Mouse (Mus musculus) midbrain, embryonic 15.5 days (tissue): ENCODE results near the gene Ccdc136. TPM values are rescaled to one million over a fixed set of nuclear protein-coding genes. Genes with fewer than 3 reads are reported as not detected.
"Not testable (repeated sequence)": the region's sequence is repeated elsewhere in the genome, so short reads cannot be mapped to it uniquely, and the experiment has no call there.

Experiments used
- ATAC-seq: fragments of 200-750 bp; cut with Nextera tagmentation; replicated peaks from 2 replicates; pipeline ENCODE4 v1.8.0; 2017; ENCODE audit warnings: moderate TSS enrichment
- H3K27ac ChIP-seq: fragments of 300-500 bp; sonication (generic); 2 replicates; pipeline ENCODE4 v1.5.1; 2015; ENCODE audit warnings: mild to moderate bottlenecking, inconsistent platforms
- H3K27me3 ChIP-seq: fragments of 300-500 bp; sonication (generic); replicated peaks from 2 replicates; pipeline ENCODE4 v1.6.1; 2015; ENCODE audit warnings: inconsistent platforms
- H3K36me3 ChIP-seq: fragments of 300-500 bp; sonication (generic); replicated peaks from 2 replicates; pipeline ENCODE4 v1.6.1; 2015; ENCODE audit warnings: inconsistent platforms
- H3K4me1 ChIP-seq: fragments of 300-500 bp; sonication (generic); 2 replicates; pipeline ENCODE4 v1.6.1; 2015; ENCODE audit warnings: inconsistent platforms
- H3K4me2 ChIP-seq: fragments of 300-500 bp; sonication (generic); 2 replicates; pipeline ENCODE4 v1.6.1; 2015; ENCODE audit warnings: inconsistent platforms, mild to moderate bottlenecking, moderate library complexity
- H3K4me3 ChIP-seq: fragments of 300-500 bp; sonication (generic); 2 replicates; pipeline ENCODE4 v1.5.1; 2015; ENCODE audit warnings: mild to moderate bottlenecking, inconsistent platforms
- H3K9ac ChIP-seq: fragments of 300-500 bp; sonication (generic); 2 replicates; pipeline ENCODE4 v1.6.1; 2015; ENCODE audit warnings: mild to moderate bottlenecking, inconsistent platforms
- H3K9me3 ChIP-seq: fragments of 300-500 bp; sonication (generic); 2 replicates; pipeline ENCODE4 v1.6.1; 2016; ENCODE audit warnings: inconsistent platforms
- WGBS: fragments of 180-500 bp; shearing (Covaris S2); methylation state at CpG from one replicate; pipeline ENCODE4 v1.1.7; 2015; ENCODE audit warnings: mixed read lengths; 5-methylcytosine and 5-hydroxymethylcytosine counted together
- polyA plus RNA-seq: library from polyadenylated mRNA; unstranded; fragments of >200 nt; fragmentation: Nextera tagmentation; extraction: Ambion mirVana; gene quantifications from 2 replicates; pipeline ENCODE4 v1.2.1, GENCODE M21; 2015

Ccdc136 gene
- polyA plus RNA-seq: 36.9 and 40.5 TPM in 2 replicates

- Histone ChIP-seq H3K27me3 (peaks cover 11% of the 10 kb centered on the region; the same call in 1 of the 2 replicates), H3K4me3 (peak within 1 kb of the TSS; percentile 80), H3K4me1 (peaks cover 17% of the 10 kb centered on the region), H3K9me3 (no peaks in the 10 kb centered on the region), H3K36me3 (no peaks in the 10 kb centered on the region), H3K4me2 (peak within 1 kb of the TSS; percentile 89), H3K27ac (peak within 1 kb of the TSS; percentile 73), H3K9ac (peak within 1 kb of the TSS; percentile 77)
- under 1% methylated on average over 35 of the region's 49 CpGs for WGBS
- ATAC-seq: peak; percentile 96
These were observed at the start of gene Ccdc136 for GRCm38 (mm10) chr6:29395910-29396713. Gene Ccdc136, plus strand, starts transcription at chr6:29396309.

DNA sequence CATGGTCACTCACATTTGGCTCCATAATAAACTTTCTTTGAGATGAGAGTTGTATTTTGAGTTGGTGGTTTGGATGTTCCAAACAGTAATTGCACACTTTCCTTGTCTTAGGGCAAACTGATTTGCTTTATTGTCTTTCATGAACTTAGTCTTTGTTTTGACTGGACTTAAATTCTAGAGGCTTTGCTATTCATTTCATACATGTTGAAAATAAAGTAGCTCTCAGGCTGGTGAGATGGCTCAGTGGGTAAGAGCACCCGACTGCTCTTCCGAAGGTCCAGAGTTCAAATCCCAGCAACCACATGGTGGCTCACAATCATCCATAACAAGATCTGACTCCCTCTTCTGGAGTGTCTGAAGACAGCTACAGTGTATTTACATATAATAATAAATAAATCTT lies 49.6 kb upstream of the Ccdc136 start:
- not testable (repeated sequence) for H3K27me3 ChIP-seq, H3K27ac ChIP-seq, ATAC-seq, H3K4me2 ChIP-seq, H3K9ac ChIP-seq, H3K9me3 ChIP-seq, H3K4me3 ChIP-seq, H3K36me3 ChIP-seq
- 93% methylated on average over 2 of the region's 2 CpGs for WGBS
- H3K4me1 ChIP-seq: peaks cover 15% of the 10 kb centered on the region

GRCm38 (mm10) chr6:29347189-29347588 lies 48.9 kb upstream of the Ccdc136 start:
- Histone ChIP-seq H3K27ac (peak overlapping the region; percentile 83), H3K36me3 (no peaks in the 10 kb centered on the region), H3K9me3 (no peaks in the 10 kb centered on the region), H3K9ac (peak overlapping the region; percentile 58), H3K4me1 (peaks cover 15% of the 10 kb centered on the region), H3K4me3 (peak overlapping the region; percentile 84), H3K4me2 (peak overlapping the region; percentile 81), H3K27me3 (no peaks in the 10 kb centered on the region)
- ATAC-seq: no peak
- 36% methylated on average over 7 of the region's 7 CpGs for WGBS

DNA sequence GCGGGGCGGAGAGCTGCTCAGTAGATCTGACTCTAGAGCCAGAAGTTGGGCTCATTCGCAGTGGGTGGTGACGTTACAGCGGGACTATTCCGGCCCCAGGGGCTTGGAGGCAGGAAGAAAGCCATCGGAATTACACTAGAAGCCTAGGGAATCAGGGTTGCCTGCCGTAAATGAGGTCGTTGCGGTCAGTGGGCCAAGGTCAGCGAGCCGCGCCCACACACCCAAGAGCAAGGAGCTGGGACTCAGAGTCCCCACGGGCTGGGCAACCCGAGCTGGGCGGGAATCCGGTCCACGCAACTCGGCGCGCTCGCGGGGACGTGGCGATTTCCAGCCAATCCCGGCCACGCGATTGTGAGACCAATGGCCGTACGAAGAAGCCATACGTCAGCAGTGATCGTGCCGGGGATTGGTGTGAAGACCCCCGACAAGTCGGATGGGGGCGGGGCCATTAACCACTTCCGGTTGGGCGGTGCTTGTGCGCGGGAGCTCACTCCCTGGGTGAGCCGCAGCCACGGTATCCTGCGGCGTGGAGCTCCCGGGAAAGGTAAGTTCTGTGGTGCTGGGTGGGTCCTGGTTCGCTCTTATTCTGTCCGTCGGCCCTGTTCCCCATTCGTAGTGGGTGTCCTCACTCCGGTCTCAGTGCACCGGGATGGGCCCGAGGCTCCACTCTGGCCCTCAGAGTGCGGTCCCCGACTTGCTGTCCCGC lies 48.3 kb upstream of the Ccdc136 start, which contains the start of gene Calu:
Gene Calu, plus strand, starts transcription at position 405 of the 706 bp plus-strand sequence.
- no peaks in the 10 kb centered on the region for H3K36me3 ChIP-seq
- H3K9me3 ChIP-seq: no peaks in the 10 kb centered on the region
- peak within 1 kb of the TSS; percentile 83 for H3K27ac ChIP-seq
- H3K27me3 ChIP-seq: no peaks in the 10 kb centered on the region
- peak within 1 kb of the TSS; percentile 84 for H3K4me3 ChIP-seq
- under 1% methylated on average over 55 of the region's 55 CpGs for WGBS
- H3K4me1 ChIP-seq: peaks cover 15% of the 10 kb centered on the region
- peak within 1 kb of the TSS; percentile 80 for H3K9ac ChIP-seq
- ATAC-seq: peak; percentile 99
- H3K4me2 ChIP-seq: peak within 1 kb of the TSS; percentile 81

- H3K9ac ChIP-seq: peak overlapping the region; percentile 80
- peak overlapping the region; percentile 75 for H3K27ac ChIP-seq
- ATAC-seq: no peak
- peaks cover 15% of the 10 kb centered on the region for H3K4me1 ChIP-seq
- H3K27me3 ChIP-seq: no peaks in the 10 kb centered on the region
- H3K9me3 ChIP-seq: no peaks in the 10 kb centered on the region
- H3K4me2 ChIP-seq: peak overlapping the region; percentile 74
- WGBS: under 1% methylated on average over 15 of the region's 15 CpGs
- H3K36me3 ChIP-seq: no peaks in the 10 kb centered on the region
- peak overlapping the region; percentile 84 for H3K4me3 ChIP-seq
These were observed 47.8 kb upstream of the Ccdc136 start for GRCm38 (mm10) chr6:29348371-29348724.

DNA sequence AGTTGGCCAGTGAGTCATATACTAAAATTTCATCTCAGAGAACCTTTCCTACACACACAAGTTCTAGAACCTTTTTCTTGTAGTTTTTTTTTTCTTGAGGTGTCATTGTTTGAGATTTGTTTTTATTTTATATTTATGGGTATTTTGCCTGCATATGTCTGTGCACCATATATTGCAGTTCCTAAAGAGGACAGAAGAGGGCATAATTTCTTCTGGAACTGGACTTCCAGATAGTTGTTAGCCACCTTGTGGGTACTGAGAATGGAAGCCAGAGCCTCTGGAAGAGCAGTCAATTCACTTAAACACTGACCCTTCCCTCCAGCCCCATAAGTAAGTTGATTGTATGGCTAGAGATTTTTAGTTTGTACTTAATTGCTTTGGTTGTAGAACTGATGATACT lies 44.5 kb upstream of the Ccdc136 start:
- ATAC-seq: no peak
- no peak overlapping the region for H3K4me3 ChIP-seq
- no peak overlapping the region for H3K27ac ChIP-seq
- no peak overlapping the region for H3K4me2 ChIP-seq
- H3K9me3 ChIP-seq: no peaks in the 10 kb centered on the region
- H3K4me1 ChIP-seq: peaks cover 15% of the 10 kb centered on the region
- H3K36me3 ChIP-seq: no peaks in the 10 kb centered on the region
- no peaks in the 10 kb centered on the region for H3K27me3 ChIP-seq
- H3K9ac ChIP-seq: no peak overlapping the region

- ATAC-seq: no peak
- WGBS: 53% methylated on average over 5 of the region's 5 CpGs
- no peak overlapping the region for H3K27ac ChIP-seq
These were observed 43.3 kb upstream of the Ccdc136 start for GRCm38 (mm10) chr6:29352816-29353215.

DNA sequence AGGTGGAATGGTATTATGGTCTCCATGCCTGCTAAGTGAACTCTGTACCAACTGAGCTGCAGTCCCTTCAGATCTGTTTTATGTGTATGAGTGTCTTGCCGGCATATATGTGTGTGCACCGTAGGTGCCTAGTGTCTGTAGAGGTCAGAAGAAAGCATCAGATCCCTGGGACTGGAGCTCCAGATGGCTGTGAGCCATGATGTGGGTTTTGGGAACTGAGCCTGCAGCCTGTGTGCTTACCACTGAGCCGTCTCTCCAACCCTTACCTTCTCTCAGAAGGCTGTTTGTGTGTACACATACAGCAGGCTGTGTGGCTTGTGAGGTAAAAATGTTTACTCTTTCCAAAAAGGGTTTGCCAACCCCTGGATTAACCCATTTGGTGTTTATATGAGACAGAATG lies 36.7 kb upstream of the Ccdc136 start:
- Histone ChIP-seq H3K27me3 (no peaks in the 10 kb centered on the region), H3K9me3 (no peaks in the 10 kb centered on the region), H3K4me3 (no peak overlapping the region), H3K36me3 (peaks cover 8% of the 10 kb centered on the region; the same call in 1 of the 2 replicates), H3K27ac (no peak overlapping the region), H3K4me1 (0 out of 2 replicates have a peak, but pooled peaks cover 2% of the 10 kb centered on the region), H3K9ac (no peak overlapping the region), H3K4me2 (no peak overlapping the region)
- WGBS: 97% methylated on average over 3 of the region's 3 CpGs
- no peak for ATAC-seq

More at GRCm38 (mm10) chr6:29352816-29353215, 43.3 kb upstream of the Ccdc136 start:
- Histone ChIP-seq H3K36me3 (peaks cover 5% of the 10 kb centered on the region; the same call in 1 of the 2 replicates), H3K4me1 (peaks cover 10% of the 10 kb centered on the region), H3K9ac (no peak overlapping the region), H3K9me3 (no peaks in the 10 kb centered on the region), H3K4me3 (no peak overlapping the region), H3K4me2 (no peak overlapping the region), H3K27me3 (no peaks in the 10 kb centered on the region)

GRCm38 (mm10) chr6:29360211-29360610 lies 35.9 kb upstream of the Ccdc136 start:
- H3K4me1 ChIP-seq: 0 out of 2 replicates have a peak, but pooled peaks cover 2% of the 10 kb centered on the region
- no peak overlapping the region for H3K4me3 ChIP-seq
- no peaks in the 10 kb centered on the region for H3K9me3 ChIP-seq
- H3K4me2 ChIP-seq: no peak overlapping the region
- H3K27me3 ChIP-seq: no peaks in the 10 kb centered on the region
- peaks cover 8% of the 10 kb centered on the region; the same call in 1 of the 2 replicates for H3K36me3 ChIP-seq
- ATAC-seq: no peak
- no peak overlapping the region for H3K27ac ChIP-seq
- WGBS: 91% methylated on average over 6 of the region's 6 CpGs
- no peak overlapping the region for H3K9ac ChIP-seq

DNA sequence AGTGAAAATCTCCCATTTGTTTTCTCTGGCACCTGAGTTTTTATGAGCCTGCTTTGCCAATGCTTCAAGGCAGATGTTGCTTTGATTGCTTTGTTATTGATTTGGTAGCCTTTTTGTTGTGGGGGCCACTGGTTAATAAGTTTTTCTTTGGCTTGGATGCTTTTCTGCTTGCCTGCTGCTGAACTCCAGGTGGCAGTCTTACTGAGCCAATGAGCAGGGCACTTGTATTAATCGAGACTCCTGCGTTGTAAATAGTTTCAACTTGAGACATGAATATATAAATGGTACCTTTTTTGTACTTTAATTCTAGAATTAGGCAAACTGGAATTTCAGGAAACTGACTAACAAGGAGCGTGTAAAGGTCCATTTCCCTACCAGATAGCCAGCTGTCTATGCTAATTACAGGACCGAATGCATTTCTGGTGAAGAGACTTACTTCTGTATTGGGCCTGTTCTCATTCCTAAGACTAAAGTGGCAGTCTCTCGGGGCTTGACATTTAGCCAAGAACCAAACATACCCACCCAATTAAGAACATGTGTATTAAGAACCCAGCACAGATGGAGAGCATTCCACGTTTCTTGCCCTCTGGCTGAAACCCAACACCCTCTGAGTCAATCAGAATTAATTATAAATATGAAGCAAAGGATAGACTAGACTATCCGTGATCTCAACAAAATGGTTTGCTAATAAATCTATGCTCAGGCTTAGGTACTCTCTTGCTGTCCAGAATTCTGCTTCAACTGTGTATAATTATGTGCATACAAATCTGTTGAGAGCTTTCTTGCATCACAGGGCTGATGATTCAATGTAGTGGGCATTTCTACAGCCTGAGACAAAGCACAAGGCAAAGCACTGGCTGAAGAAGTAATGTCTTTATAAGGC lies 33.6 kb upstream of the Ccdc136 start:
- peak; percentile 45; the same call in 1 of the 2 replicates for ATAC-seq
- Histone ChIP-seq H3K4me2 (no peak overlapping the region), H3K9ac (no peak overlapping the region), H3K4me3 (no peak overlapping the region), H3K36me3 (peaks cover 11% of the 10 kb centered on the region), H3K4me1 (0 out of 2 replicates have a peak, but pooled peaks cover 2% of the 10 kb centered on the region), H3K27me3 (no peaks in the 10 kb centered on the region), H3K9me3 (no peaks in the 10 kb centered on the region), H3K27ac (no peak overlapping the region)
- WGBS: 47% methylated on average over 7 of the region's 7 CpGs

GRCm38 (mm10) chr6:29363129-29363515 lies 33.0 kb upstream of the Ccdc136 start:
- Histone ChIP-seq H3K27me3 (no peaks in the 10 kb centered on the region), H3K27ac (no peak overlapping the region), H3K9ac (no peak overlapping the region), H3K4me3 (no peak overlapping the region), H3K4me1 (0 out of 2 replicates have a peak, but pooled peaks cover 2% of the 10 kb centered on the region), H3K4me2 (no peak overlapping the region), H3K36me3 (peaks cover 12% of the 10 kb centered on the region), H3K9me3 (no peaks in the 10 kb centered on the region)
- no peak for ATAC-seq
- WGBS: 80% methylated on average over 3 of the region's 3 CpGs
